Mouse (Mus musculus): ENCODE measurements around the gene Olfr1419. TPM values are rescaled to one million over a fixed set of nuclear protein-coding genes. Genes with fewer than 3 reads are reported as not detected.

The Olfr1419 gene
- total and polyA plus RNA-seq, 3 experiments: not detected

GRCm38 (mm10) chr19:11860966-11861365 lies 13.9 kb downstream of the Olfr1419 start, which contains the start of gene Olfr1418:
Gene Olfr1418 (minus strand): TSS chr19:11861066.
- DNase-seq (ENCODE audit: extremely low read depth): no peak
- Histone ChIP-seq H3K4me3 (replicated peaks in 1 of 3; ENCODE audit: low read depth in 2 of 3, low read length in 2 of 3, poor library complexity in 1 of 3) (no peak within 1 kb of the TSS), H3K27ac (ENCODE audit: insufficient read depth, low read depth) (no peak within 1 kb of the TSS), H3K4me2 (ENCODE audit: insufficient read depth, low read depth, poor library complexity, severe bottlenecking) (no peak within 1 kb of the TSS), H3K36me3 (replicated peaks in 1 of 2; ENCODE audit: control insufficient read depth in 1 of 2, insufficient read depth in 1 of 2, low read length in 1 of 2) (no peaks in the 10 kb centered on the region), H3K4me1 (ENCODE audit: control insufficient read depth in 1 of 2, insufficient read depth in 2 of 2) (peaks cover 0 to 3% of the 10 kb centered on the region in 2 experiments; a peak in 2 of 4 replicates), H3K27me3 (replicated peaks) (no peaks in the 10 kb centered on the region), H3K9me3 (replicated peaks; ENCODE audit: low read length) (peaks cover 4% of the 10 kb centered on the region), H3K79me2 (replicated peaks; ENCODE audit: control insufficient read depth, extremely low read depth, insufficient read depth, poor library complexity, severe bottlenecking) (no peaks in the 10 kb centered on the region), H3K9ac (ENCODE audit: insufficient read depth, low read depth) (no peak within 1 kb of the TSS)
- TF ChIP-seq MAZ (IDR thresholded peaks at IDR 0.05; ENCODE audit: low read depth, low read length) (no peak), MEF2A (IDR thresholded peaks at IDR 0.05; ENCODE audit: borderline replicate concordance, low read depth, low read length) (no peak), MYC (IDR thresholded peaks at IDR 0.05; ENCODE audit: low read depth, low read length) (no peak), BHLHE40 (IDR thresholded peaks at IDR 0.05; ENCODE audit: low read depth, low read length) (no peak), CHD1 (IDR thresholded peaks at IDR 0.05; ENCODE audit: low read depth, low read length) (no peak), PAX5 (IDR thresholded peaks at IDR 0.05; ENCODE audit: low read length) (no peak), NRF1 (IDR thresholded peaks at IDR 0.05; ENCODE audit: low read depth, low read length) (no peak), HCFC1 (IDR thresholded peaks at IDR 0.05; ENCODE audit: low read depth, low read length) (no peak), IRF4 (IDR thresholded peaks at IDR 0.05; ENCODE audit: low read depth, low read length) (no peak), CTCF (conservative IDR thresholded peaks at IDR 0.05 in 1 of 2, IDR thresholded peaks at IDR 0.05 in 1 of 2; ENCODE audit: low read depth in 2 of 2, low read length in 2 of 2) (no peak), SIN3A (IDR thresholded peaks at IDR 0.05; ENCODE audit: low read length) (no peak), MAX (IDR thresholded peaks at IDR 0.05; ENCODE audit: low read length) (no peak), SMC3 (IDR thresholded peaks at IDR 0.05; ENCODE audit: low read depth, low read length) (no peak), KAT2A (IDR thresholded peaks at IDR 0.05; ENCODE audit: insufficient replicate concordance, low read length) (no peak)
- dilution Hi-C loops (cut with MboI; ENCODE audit: extremely low pct_ligation_motif_present, extremely low pct_unique_long_range_greater_than_20kb, low sequenced_read_pairs): no loop called here
- in situ Hi-C loops (cut with MboI; ENCODE audit: low pct_ligation_motif_present, low pct_unique_long_range_greater_than_20kb, low sequenced_read_pairs): no loop called here

- in situ Hi-C loops (cut with MboI; ENCODE audit: low pct_ligation_motif_present, low pct_unique_long_range_greater_than_20kb, low sequenced_read_pairs) (no loop called here), dilution Hi-C loops (cut with MboI; ENCODE audit: extremely low pct_ligation_motif_present, extremely low pct_unique_long_range_greater_than_20kb, low sequenced_read_pairs) (no loop called here)
- H3K4me3 ChIP-seq (replicated peaks in 1 of 3; ENCODE audit: low read depth in 2 of 3, low read length in 2 of 3, poor library complexity in 1 of 3): no peak overlapping the region
- no peaks in the 10 kb centered on the region for H3K36me3 ChIP-seq (replicated peaks in 1 of 2; ENCODE audit: control insufficient read depth in 1 of 2, insufficient read depth in 1 of 2, low read length in 1 of 2)
- H3K79me2 ChIP-seq (replicated peaks; ENCODE audit: control insufficient read depth, extremely low read depth, insufficient read depth, poor library complexity, severe bottlenecking): no peaks in the 10 kb centered on the region
- no peaks in the 10 kb centered on the region for H3K27me3 ChIP-seq (replicated peaks)
- no peaks in the 10 kb centered on the region for H3K9me3 ChIP-seq (replicated peaks; ENCODE audit: low read length)
- TF ChIP-seq MAX (IDR thresholded peaks at IDR 0.05; ENCODE audit: low read length): no peak
- TF ChIP-seq ZC3H11A (IDR thresholded peaks at IDR 0.05; ENCODE audit: low read depth, low read length): no peak
- no peak for TF ChIP-seq UBTF (IDR thresholded peaks at IDR 0.05; ENCODE audit: low read depth, low read length)
- no peak for TF ChIP-seq E2F4 (IDR thresholded peaks at IDR 0.05; ENCODE audit: insufficient replicate concordance, low read depth, low read length)
- TF ChIP-seq RCOR1 (conservative IDR thresholded peaks at IDR 0.05; ENCODE audit: low read depth, low read length): no peak
- TF ChIP-seq KAT2A (IDR thresholded peaks at IDR 0.05; ENCODE audit: insufficient replicate concordance, low read length): no peak
- TF ChIP-seq GABPA (IDR thresholded peaks at IDR 0.05; ENCODE audit: insufficient replicate concordance, low read depth, low read length): no peak
- TF ChIP-seq POLR2AphosphoS2 (IDR thresholded peaks at IDR 0.05; ENCODE audit: low read depth, low read length): no peak
- no peak for TF ChIP-seq ZMIZ1 (IDR thresholded peaks at IDR 0.05; ENCODE audit: low read depth, low read length)
- no peak for TF ChIP-seq JUND (conservative IDR thresholded peaks at IDR 0.05; ENCODE audit: low read depth, low read length)
- TF ChIP-seq TCF12 (IDR thresholded peaks at IDR 0.05; ENCODE audit: low read depth, low read length): no peak
- no peak for TF ChIP-seq ELF1 (IDR thresholded peaks at IDR 0.05; ENCODE audit: low read depth, low read length)
- no peak for TF ChIP-seq ZNF384 (IDR thresholded peaks at IDR 0.05; ENCODE audit: low read depth, low read length)
- no peak for TF ChIP-seq MXI1 (IDR thresholded peaks at IDR 0.05; ENCODE audit: low read depth, low read length)
- TF ChIP-seq EP300 (IDR thresholded peaks at IDR 0.05; ENCODE audit: low read length): no peak
- TF ChIP-seq CTCF (conservative IDR thresholded peaks at IDR 0.05 in 1 of 2, IDR thresholded peaks at IDR 0.05 in 1 of 2; ENCODE audit: low read depth in 2 of 2, low read length in 2 of 2): no peak
- no peak for TF ChIP-seq POLR2A (IDR thresholded peaks at IDR 0.05; ENCODE audit: low read depth, low read length)
- no peak for TF ChIP-seq IRF4 (IDR thresholded peaks at IDR 0.05; ENCODE audit: low read depth, low read length)
- no peak overlapping the region for H3K4me2 ChIP-seq (ENCODE audit: insufficient read depth, low read depth, poor library complexity, severe bottlenecking)
- peaks cover 3 to 16% of the 10 kb centered on the region in 2 experiments; a peak in 2 of 4 replicates for H3K4me1 ChIP-seq (ENCODE audit: control insufficient read depth in 1 of 2, insufficient read depth in 2 of 2)
- H3K27ac ChIP-seq (ENCODE audit: insufficient read depth, low read depth): no peak overlapping the region
- no peak overlapping the region for H3K9ac ChIP-seq (ENCODE audit: insufficient read depth, low read depth)
- no peak for DNase-seq (ENCODE audit: extremely low read depth)
Observed at GRCm38 (mm10) chr19:11856506-11856905, 18.4 kb downstream of the Olfr1419 start.

Measured in CH12.LX (cell line).